Mouse (Mus musculus) E14TG2a.4 (cell line): ENCODE data around the gene Specc1.

ENCODE experiments used
- H3K27me3 ChIP-seq: 2 replicates; pipeline ENCODE4 v1.6.1; 2014; ENCODE audit warnings: low read length, control low read depth; ENCODE audit not compliant: insufficient read depth
- H3K36me3 ChIP-seq: 2 replicates; pipeline ENCODE4 v1.6.1; 2014; ENCODE audit warnings: low read length, control low read depth; ENCODE audit not compliant: insufficient read depth
- H3K4me1 ChIP-seq: replicated peaks from 2 replicates; pipeline ENCODE4 v1.6.1; 2014; ENCODE audit warnings: low read depth, low read length, control low read depth
- H3K4me3 ChIP-seq: replicated peaks from 2 replicates; pipeline ENCODE4 v1.5.1; 2014; ENCODE audit warnings: mild to moderate bottlenecking, low read length
- H3K9me3 ChIP-seq: 2 replicates; pipeline ENCODE4 v1.6.1; 2014; ENCODE audit warnings: low read length, control low read depth
- CTCF ChIP-seq: conservative IDR thresholded peaks from 2 replicates; pipeline ENCODE4 v1.5.1; 2014; ENCODE audit warnings: low read length
- NANOG ChIP-seq: IDR thresholded peaks from 2 replicates; pipeline ENCODE4 v1.6.1; 2014; ENCODE audit warnings: borderline replicate concordance, low read length, mixed read lengths
- POU5F1 ChIP-seq: IDR thresholded peaks from 2 replicates; pipeline ENCODE4 v1.6.1; 2014; ENCODE audit warnings: low read length, borderline replicate concordance

The Specc1 gene

GRCm38 (mm10) chr11:62087051-62087450 lies 130.5 kb downstream of the Specc1 start:
- Histone ChIP-seq H3K4me3 (no peak overlapping the region), H3K27me3 (no peaks in the 10 kb centered on the region), H3K36me3 (no peaks in the 10 kb centered on the region), H3K4me1 (no peaks in the 10 kb centered on the region), H3K9me3 (no peaks in the 10 kb centered on the region)
- no peak for TF ChIP-seq CTCF

GRCm38 (mm10) chr11:62088651-62089050 lies 132.1 kb downstream of the Specc1 start:
- TF ChIP-seq CTCF (no peak), POU5F1 (no peak), NANOG (no peak)
- H3K9me3 ChIP-seq, result no peaks in the 10 kb centered on the region
- H3K36me3 ChIP-seq, result no peaks in the 10 kb centered on the region
- no peak overlapping the region for H3K4me3 ChIP-seq
- H3K4me1 ChIP-seq, result no peaks in the 10 kb centered on the region
- H3K27me3 ChIP-seq, result no peaks in the 10 kb centered on the region

GRCm38 (mm10) chr11:62090321-62090720 lies 133.8 kb downstream of the Specc1 start:
- Histone ChIP-seq H3K9me3 (no peaks in the 10 kb centered on the region), H3K4me3 (no peak overlapping the region), H3K4me1 (no peaks in the 10 kb centered on the region), H3K36me3 (no peaks in the 10 kb centered on the region), H3K27me3 (no peaks in the 10 kb centered on the region)
- TF ChIP-seq POU5F1, result no peak
- no peak for TF ChIP-seq NANOG
- no peak for TF ChIP-seq CTCF

- TF ChIP-seq NANOG (no peak), POU5F1 (no peak), CTCF (no peak)
- Histone ChIP-seq H3K4me3 (no peak overlapping the region), H3K36me3 (no peaks in the 10 kb centered on the region), H3K4me1 (no peaks in the 10 kb centered on the region), H3K27me3 (no peaks in the 10 kb centered on the region), H3K9me3 (no peaks in the 10 kb centered on the region)
Observed at GRCm38 (mm10) chr11:62103380-62103911, 146.9 kb downstream of the Specc1 start.

DNA sequence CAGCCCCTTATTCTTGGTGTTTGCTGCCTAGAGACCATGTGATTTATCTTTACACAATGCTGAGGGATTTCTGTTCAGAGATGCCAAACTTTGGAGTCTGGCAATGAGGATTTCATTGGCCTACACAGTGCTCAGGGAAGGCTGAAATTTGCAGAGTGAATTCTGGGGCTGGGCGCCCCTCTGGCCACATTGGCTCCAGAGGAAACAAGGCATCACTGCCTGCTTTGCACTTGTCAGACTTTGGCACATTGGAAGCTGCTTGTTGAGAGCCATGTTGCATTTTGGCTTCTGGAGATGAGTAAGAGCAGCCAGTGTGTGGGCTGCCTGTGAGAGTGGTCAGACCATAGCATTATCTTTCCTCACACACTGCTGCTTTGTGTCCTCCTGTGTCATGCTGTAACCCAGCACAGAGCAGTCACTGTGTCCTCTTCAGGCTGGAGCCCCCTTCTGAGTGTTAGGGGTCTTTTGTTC lies 149.9 kb downstream of the Specc1 start:
- H3K4me1 ChIP-seq, result no peaks in the 10 kb centered on the region
- no peak for TF ChIP-seq NANOG
- H3K36me3 ChIP-seq, result no peaks in the 10 kb centered on the region
- H3K9me3 ChIP-seq, result no peaks in the 10 kb centered on the region
- no peaks in the 10 kb centered on the region for H3K27me3 ChIP-seq
- no peak overlapping the region for H3K4me3 ChIP-seq

DNA sequence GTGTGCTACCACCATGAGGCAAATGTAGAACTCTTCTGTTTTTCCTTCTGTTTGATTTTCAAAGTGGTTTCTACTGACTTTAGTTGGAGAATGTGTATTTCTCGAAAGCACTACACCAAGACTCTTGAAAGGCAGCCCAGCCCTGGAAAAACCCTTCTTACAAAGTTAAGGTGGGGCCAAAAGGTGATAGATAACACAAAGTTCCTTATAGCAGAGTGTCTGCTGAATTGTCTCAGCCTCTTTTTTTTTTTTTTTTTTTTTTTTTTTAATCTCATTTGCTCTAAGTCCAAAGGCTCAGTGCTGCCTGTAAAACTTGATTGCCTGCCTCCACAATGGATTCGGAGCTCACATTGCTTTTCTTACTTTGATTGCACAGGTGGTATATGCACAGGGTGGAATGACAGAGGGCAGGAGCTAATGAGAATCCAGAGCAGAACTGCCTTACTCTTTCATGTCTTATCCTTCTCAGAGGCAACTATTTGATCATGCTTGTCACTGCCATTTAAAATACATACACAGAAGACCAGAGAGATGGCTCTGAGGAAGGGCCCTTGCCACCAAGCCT lies 150.8 kb downstream of the Specc1 start:
- no peak overlapping the region for H3K4me3 ChIP-seq
- no peaks in the 10 kb centered on the region for H3K36me3 ChIP-seq
- H3K4me1 ChIP-seq, result no peaks in the 10 kb centered on the region
- H3K27me3 ChIP-seq, result no peaks in the 10 kb centered on the region
- TF ChIP-seq CTCF (no peak), POU5F1 (no peak), NANOG (no peak)
- no peaks in the 10 kb centered on the region for H3K9me3 ChIP-seq

GRCm38 (mm10) chr11:62118561-62118960 lies 162.0 kb downstream of the Specc1 start:
- Histone ChIP-seq H3K9me3 (no peaks in the 10 kb centered on the region), H3K4me3 (no peak overlapping the region), H3K36me3 (no peaks in the 10 kb centered on the region), H3K4me1 (no peaks in the 10 kb centered on the region), H3K27me3 (no peaks in the 10 kb centered on the region)
- TF ChIP-seq CTCF, result no peak
- no peak for TF ChIP-seq NANOG

DNA sequence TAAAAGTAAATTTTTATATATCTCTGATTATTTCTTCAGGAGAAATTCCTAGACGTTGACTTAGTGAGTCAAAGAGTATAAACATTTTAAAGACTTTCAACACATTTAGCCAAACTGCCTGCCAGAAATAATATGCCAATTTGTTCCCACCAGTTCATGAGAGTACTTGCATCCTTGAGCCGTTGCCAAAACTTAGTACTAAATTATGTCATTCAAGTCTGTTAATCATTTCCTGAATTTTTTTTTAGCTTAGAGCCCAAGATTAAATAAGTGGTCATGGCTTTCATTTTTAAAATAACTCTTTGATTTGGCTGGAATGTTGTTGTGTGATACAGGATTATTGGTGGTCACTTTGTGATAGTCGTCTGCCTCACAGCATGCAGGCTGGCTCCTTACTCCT lies 163.3 kb downstream of the Specc1 start:
- Histone ChIP-seq H3K9me3 (no peaks in the 10 kb centered on the region), H3K27me3 (no peaks in the 10 kb centered on the region), H3K4me1 (no peaks in the 10 kb centered on the region), H3K4me3 (no peak overlapping the region), H3K36me3 (no peaks in the 10 kb centered on the region)
- TF ChIP-seq CTCF (no peak), POU5F1 (no peak), NANOG (no peak)

GRCm38 (mm10) chr11:62121365-62121764 lies 164.8 kb downstream of the Specc1 start:
- H3K36me3 ChIP-seq, result no peaks in the 10 kb centered on the region
- H3K27me3 ChIP-seq, result no peaks in the 10 kb centered on the region
- H3K4me1 ChIP-seq, result no peaks in the 10 kb centered on the region
- no peak for TF ChIP-seq CTCF
- TF ChIP-seq NANOG, result no peak
- TF ChIP-seq POU5F1, result no peak
- no peak overlapping the region for H3K4me3 ChIP-seq
- H3K9me3 ChIP-seq, result no peaks in the 10 kb centered on the region
